Mouse (Mus musculus): ENCODE measurements around the gene Pxt1.

Gene Pxt1

DNA sequence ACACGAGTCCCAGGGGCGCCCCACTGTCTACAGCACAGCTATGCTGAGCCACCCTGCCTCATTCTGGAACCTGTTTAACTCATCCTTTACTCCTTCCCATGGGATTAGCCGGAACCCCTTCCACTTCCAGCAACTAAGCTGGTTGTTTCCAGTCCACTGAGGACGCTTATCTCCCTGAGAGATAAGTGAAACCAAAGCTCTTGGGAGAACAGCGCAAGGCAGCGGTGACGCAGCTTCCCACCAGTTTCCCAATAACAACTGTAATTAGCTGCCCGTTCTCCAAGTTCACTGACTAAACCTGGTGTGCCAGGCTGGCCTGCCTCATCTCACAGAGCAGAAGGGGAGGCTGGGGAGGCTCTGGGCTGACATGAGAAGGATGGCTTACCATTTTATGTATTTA lies 22.6 kb downstream of the Pxt1 start:
- ATAC-seq (ENCODE audit: insufficient number of reproducible peaks, low FRiP score, low TSS enrichment): no peak

DNA sequence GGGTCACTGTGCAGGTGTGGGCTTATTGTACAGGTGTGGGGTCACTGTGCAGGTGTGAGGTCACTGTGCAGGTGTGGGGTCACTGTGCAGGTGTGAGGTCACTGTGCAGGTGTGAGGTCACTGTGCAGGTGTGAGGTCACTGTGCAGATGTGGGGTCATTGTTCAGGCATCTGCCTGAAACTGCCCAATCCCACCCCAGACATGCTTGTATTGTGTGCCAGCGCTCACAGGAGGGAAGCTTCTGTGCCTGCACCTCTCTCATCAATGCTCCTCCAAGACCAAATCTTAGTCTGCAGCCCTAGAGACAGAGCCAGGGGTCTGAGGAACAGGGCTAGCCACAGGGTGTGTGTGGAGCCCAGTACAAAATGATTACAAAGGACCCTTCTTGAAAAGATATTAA lies 27.1 kb downstream of the Pxt1 start:
- no peak for ATAC-seq (ENCODE audit: insufficient number of reproducible peaks, low FRiP score, low TSS enrichment)

DNA sequence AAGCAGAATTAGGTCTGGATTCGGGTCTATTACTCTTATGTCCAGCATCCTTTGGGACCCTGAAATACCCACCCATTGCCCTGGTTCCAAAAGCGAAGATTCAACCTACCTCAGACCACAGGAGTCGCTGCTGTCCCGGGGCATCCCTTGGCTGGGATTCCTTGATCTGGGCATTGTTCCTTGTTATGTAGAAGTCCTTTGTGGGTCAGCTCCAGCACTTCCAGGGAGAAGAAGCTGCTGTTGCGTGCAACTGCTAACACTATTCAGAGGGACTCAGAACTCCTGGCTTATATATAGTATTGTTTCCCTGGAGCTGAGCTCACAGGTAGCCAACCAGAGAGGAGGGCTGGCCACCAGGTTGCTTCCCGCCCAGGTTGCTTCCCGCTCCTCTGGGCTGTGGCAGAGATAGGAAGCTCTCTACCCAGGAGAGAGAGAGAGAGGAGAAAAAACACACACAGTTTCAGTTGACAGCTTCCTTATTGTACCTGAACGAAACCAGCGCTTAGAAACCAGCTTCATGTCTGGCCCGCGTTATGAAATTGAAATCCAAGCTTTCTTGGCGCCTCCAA lies 28.5 kb downstream of the Pxt1 start, which contains the start of gene 4930539E08Rik:
Gene 4930539E08Rik (minus strand): TSS at position 265 of the 569 bp plus-strand sequence.
- ATAC-seq (ENCODE audit: insufficient number of reproducible peaks, low FRiP score, low TSS enrichment): no peak

DNA sequence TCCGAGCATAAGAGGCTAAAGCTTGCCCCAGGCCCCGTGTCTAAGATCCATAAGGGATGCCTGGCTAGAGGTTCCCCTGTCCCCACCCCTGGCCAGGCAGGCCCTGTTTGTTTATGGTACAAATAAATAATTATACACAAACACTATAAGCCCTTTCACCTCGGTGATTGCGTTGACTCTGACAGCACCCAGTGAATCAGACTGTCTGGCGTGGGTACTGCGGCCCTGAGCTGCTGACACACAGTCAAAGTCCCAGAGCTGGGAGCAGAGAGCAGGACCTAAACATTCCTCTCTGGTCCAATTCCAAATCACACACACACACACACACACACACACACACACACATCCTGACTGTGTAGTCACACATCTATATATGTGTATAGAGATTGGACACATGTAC lies 29.7 kb downstream of the Pxt1 start:
- ATAC-seq (ENCODE audit: insufficient number of reproducible peaks, low FRiP score, low TSS enrichment): no peak

DNA sequence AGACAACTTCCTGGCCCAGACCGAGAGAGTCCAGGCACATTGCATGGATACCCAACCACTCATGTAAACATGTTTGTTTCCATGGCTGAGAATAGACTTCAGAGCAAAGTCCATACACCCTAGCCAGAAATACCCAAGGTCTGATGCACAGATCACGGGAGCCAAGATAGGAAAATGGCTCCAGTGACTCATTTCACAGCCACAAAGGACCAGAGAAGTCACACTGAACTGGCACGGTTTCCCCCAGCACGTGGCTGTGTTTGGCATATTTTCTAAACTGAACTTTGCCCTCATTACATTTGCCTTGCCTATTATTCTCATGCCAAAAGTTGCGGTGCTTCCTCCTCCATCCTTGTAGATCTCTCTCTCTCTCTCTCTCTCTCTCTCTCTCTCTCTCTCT lies 30.4 kb downstream of the Pxt1 start:
- ATAC-seq (ENCODE audit: insufficient number of reproducible peaks, low FRiP score, low TSS enrichment): no peak

DNA sequence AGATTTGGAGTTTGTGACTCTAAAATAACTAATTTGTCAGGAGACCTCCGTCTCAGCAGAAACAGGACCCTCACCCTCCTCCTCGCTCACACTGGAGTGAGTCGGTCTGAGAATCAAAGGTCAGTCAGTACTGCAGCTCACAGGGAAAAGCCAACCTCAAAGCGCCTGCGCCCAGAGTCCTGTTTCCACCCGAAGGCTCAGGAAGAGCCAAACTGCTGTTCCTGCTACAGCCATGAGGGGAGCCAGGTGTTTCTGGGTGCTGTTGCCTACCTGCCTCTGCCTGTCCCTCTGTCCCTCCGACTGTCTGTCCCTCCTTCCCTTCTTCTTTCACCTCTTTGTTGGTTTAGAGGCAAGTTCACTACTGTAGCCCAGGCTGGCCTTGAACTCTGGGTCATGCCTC lies 33.5 kb downstream of the Pxt1 start:
- no peak for ATAC-seq (ENCODE audit: insufficient number of reproducible peaks, low FRiP score, low TSS enrichment)

DNA sequence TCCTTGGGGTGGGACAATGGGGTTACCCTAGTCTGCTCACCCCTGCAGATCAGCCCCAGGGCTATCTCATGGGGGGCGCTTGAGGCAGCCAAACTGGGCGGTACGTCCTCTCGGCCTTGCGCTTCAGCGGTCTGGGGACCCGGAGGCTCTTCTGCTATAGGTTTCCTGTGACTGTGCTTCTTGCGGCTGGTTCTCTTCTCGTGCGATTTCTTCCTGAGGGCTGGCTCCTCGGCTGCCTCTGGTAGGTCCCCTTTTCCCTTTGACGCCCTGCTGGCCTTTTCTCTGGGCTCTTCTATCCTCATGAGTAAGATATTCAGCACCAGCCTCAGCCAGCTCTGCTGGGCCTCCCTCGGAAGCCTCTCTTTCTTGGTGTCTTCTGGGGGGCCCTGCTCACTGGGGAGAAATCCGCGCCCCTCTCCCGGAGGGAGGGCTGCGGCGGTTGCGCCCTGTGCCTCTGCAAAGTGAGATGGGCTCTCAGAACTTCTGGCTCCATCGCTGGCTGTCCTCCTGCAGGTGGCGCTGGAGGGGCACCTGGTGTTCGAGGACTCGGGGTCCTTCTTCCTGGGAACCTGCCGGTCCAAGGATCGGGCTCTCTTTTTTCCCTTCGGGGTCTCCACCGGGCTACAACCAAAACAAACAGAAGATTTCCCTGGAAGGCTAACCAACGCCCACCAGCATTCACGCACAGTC lies 34.2 kb downstream of the Pxt1 start:
- no peak for ATAC-seq (ENCODE audit: insufficient number of reproducible peaks, low FRiP score, low TSS enrichment)

DNA sequence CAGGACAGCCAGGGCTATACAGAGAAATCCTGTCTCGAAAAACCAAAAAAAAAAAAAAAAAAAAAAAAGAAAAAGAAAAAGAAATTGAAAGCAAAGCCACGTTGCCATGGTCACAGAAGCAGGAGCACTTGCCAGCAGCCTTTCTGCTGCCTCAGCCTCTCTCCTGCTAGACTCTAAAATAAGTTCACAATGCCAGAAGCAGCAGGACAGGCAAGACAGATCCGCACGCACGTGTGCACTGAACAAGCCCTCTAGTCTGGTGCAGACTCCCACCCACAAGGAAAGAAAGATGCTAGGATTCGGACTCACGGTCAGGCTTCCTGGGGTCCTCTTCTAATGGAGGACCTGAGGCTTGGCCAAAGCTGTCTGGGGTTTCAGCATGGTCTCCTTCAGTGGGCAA lies 35.7 kb downstream of the Pxt1 start:
- no peak for ATAC-seq (ENCODE audit: insufficient number of reproducible peaks, low FRiP score, low TSS enrichment)

DNA sequence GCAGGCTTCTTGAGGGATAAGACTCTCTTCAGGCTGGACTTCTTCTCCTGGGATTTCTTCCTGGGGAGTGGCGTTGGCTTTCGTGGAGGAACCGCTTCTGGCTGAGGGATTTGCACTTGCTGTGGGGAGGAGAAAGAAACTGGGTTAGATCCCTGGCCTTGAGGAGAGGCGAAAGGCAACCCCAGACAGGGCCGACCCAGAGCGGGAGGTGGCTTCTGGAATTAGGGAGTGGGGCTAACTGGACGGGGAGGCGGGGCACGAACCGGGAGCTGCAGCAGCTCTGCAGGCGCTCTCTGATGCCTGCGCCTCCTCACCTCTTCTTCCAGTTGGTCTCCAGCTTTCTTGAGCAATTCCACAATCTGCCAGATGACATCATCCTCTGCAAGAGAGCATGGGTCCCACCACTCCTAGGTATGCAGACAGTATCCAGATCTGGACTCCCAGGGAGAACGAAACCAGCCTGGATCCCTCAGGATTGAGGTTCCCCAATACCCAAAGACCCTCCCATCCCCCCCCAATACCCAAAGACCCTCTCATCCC lies 38.2 kb downstream of the Pxt1 start:
- no peak for ATAC-seq (ENCODE audit: insufficient number of reproducible peaks, low FRiP score, low TSS enrichment)

DNA sequence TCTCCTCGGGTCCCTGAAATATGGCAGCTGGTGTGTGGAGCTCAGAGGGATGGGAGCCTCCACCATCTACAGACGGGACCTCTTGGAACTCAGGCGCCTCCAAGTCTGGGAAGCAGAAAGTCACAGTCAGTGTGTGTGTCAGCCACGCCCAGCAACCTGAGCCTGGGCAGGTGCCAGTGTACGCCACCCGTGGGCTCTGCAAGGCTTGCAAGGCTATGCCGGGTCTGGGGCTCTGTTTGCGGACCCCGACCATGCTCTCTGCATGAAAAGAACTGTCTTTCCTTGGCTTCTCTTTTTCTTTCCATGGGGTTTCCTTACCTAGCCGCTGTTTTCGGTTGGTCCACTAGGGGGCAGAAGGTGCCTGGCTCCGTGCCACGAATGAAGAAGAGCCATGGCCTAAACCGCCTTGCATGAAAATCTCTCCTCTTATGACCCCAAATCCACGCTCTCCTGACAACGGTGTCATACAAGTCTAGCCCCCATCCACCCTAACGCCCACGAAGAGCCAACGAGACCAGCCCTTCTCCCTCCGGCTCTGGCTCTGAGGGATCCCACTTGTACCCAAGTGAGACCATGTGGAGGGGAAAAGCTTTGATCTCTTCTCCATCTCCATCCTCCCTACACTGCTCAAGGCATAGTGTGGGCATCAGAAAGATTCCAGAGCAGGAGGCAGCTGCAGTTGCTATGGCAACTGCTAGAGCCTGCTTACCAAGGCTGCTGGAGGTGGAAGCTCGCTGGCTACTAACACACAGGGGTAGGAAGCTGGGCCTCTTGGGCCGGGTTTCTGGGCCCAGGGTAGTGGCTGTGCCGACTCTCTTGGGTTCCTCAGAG lies 38.9 kb downstream of the Pxt1 start:
- ATAC-seq (ENCODE audit: insufficient number of reproducible peaks, low FRiP score, low TSS enrichment): no peak; the same call in 1 of the 2 replicates

- no peak for ATAC-seq (ENCODE audit: insufficient number of reproducible peaks, low FRiP score, low TSS enrichment)
Observed at GRCm38 (mm10) chr17:28901559-28901958, 42.1 kb downstream of the Pxt1 start.

DNA sequence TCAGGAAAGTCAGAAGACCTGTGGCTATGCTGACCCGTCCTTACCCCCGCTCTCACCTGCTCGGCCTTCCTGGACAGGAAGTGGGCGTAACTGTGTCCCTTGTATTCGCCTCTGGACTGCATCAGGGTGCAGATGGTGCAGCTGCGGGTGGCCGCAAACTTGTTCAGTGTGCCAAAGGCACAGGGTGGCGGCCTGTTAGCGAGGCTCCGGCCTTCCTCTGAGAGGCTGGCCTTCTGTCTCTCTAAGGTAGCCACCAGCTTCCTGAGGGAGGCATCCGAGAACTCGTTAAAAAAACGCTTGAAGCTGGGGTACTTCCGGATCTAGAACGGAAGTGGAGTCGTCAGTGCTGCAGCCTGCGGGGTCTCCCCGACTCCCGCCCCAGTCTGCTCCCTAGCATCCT lies 44.2 kb downstream of the Pxt1 start:
- ATAC-seq (ENCODE audit: insufficient number of reproducible peaks, low FRiP score, low TSS enrichment): no peak

- ATAC-seq (ENCODE audit: insufficient number of reproducible peaks, low FRiP score, low TSS enrichment): no peak
Observed at GRCm38 (mm10) chr17:28898249-28898648, 45.4 kb downstream of the Pxt1 start.

GRCm38 (mm10) chr17:28897817-28898216 lies 45.8 kb downstream of the Pxt1 start:
- ATAC-seq (ENCODE audit: insufficient number of reproducible peaks, low FRiP score, low TSS enrichment): no peak

- ATAC-seq (ENCODE audit: insufficient number of reproducible peaks, low FRiP score, low TSS enrichment): no peak
Observed at GRCm38 (mm10) chr17:28896095-28896780, 47.4 kb downstream of the Pxt1 start.

DNA sequence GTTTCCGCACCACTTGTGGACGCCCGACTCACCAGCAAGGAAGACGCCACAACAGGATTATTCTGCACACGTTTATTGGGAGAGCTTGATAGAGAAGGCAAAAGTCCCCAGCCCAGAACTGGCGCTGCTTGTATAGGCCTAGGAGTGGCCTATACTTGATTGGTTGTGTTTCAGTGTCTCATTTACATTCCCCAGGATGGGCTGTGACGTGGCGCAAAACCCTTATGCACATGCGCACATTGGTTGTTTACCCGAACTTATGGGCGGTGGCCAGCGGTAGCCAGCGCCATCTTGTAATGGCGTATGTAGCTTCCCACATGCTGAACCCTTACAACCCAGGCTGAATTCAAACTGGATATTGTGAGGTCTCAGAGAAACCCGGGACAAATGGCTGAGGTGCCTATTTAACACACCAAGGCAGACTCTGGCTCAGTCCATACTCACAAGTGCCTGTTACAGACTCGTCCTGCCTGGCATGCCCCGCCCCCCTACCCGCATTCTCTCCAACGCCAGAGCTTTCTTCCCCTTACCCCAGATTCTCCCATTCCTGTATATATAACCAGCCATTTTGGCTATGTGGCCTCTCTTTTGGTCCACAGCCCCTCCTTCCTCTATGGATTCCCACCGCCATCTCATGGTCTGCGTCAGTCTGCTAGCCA lies 48.3 kb downstream of the Pxt1 start:
- no peak for ATAC-seq (ENCODE audit: insufficient number of reproducible peaks, low FRiP score, low TSS enrichment)

DNA sequence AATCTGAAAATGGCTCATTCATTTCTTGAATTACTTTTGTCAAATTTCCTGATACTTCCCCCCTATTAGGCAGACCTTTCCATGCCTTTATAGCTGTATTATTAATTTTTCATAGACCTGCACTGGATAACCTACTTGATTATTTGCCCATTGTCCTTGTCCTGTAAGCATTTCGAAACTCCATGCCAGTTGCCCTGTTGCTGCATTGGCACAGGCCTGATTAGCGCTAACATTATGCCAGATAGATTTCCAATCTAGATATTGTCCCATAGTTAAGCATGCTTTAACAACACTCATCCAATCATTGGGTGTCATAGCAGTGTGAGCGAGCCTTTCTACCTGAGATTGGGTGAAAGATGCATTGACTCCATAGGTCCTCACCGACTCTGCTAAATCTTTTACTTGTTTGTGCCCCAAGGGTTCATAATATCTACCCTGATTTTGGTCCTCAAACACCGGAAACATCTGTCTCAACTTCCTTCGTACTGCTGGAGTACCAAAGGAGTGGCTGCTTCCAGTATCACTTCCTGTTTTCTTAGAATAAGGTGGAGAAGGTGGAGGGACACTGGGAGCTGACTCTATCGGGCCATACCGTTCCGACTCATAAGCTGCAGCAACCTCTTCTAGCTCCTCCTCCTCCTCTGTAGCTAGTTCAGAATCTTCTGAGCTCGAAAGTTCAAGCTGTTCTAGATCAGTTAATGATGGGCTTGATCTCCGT lies 49.4 kb downstream of the Pxt1 start:
- no peak for ATAC-seq (ENCODE audit: insufficient number of reproducible peaks, low FRiP score, low TSS enrichment)

DNA sequence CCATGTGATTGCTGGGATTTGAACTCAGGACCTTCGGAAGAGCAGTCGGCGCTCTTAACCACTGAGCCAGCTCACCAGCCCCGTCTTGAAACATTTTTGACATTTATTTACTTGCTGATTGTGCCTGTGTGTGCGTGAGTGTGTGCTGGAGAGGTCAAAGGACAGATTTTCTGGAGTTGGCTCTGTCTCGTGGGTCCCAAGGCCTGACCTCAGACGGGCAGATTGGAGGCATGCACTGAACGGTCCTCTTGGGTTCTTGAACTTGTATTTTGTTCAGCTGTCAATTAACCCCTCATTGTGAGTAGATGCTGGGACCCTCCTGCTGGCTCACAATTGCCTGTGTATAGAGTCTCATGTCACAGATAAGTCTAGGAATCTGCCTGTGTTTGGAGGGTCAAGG lies 57.4 kb downstream of the Pxt1 start:
- ATAC-seq (ENCODE audit: insufficient number of reproducible peaks, low FRiP score, low TSS enrichment): no peak

- no peak for ATAC-seq (ENCODE audit: insufficient number of reproducible peaks, low FRiP score, low TSS enrichment)
Observed at GRCm38 (mm10) chr17:28885231-28885630, 58.4 kb downstream of the Pxt1 start.

Measured in cerebellum, adult (tissue).